Mouse (Mus musculus): Measurements from ENCODE around the gene Csnk1g2.

The Csnk1g2 gene

DNA sequence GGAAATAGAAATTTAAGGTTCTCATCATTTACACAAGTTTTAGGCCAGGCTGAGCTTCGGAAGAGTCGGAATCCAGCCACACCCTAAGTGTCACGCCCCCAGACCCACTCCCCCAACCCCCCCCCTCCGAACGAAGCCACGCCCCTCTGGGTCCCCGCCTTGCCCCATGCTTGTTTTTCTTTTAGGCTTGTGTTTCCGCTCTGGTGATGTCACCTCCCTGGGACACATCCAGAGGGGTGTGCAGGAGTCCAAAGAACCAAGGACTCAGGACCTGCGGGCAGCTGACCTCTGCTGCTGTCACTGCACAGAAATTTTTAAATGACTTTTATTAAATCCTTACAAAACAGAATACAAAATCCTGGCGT, 42.4 kb downstream of the Csnk1g2 start:
- DNase-seq (ENCODE audit: extremely low read depth, low read depth), result no peak

DNA sequence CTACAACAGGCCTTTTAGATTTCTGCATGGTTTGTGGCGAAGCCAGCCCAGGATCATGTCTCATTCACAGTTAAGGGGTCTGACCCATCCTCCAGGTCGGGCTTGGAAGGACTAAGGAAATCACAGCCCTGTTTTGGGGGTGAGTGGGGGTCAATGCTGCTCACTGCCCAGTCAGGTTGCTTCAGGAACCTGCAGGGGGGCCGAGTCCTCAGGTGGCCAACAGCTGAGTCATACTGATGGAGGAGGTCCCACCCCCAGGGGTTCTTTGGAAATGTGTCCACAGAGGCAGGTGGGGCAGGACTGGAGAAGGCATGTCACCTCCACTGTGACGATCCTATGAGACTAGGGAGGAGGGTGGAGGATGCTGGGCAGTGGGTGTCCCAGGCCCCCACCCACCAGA, 42.8 kb downstream of the Csnk1g2 start:
- no peak for DNase-seq (ENCODE audit: extremely low read depth, low read depth)

DNA sequence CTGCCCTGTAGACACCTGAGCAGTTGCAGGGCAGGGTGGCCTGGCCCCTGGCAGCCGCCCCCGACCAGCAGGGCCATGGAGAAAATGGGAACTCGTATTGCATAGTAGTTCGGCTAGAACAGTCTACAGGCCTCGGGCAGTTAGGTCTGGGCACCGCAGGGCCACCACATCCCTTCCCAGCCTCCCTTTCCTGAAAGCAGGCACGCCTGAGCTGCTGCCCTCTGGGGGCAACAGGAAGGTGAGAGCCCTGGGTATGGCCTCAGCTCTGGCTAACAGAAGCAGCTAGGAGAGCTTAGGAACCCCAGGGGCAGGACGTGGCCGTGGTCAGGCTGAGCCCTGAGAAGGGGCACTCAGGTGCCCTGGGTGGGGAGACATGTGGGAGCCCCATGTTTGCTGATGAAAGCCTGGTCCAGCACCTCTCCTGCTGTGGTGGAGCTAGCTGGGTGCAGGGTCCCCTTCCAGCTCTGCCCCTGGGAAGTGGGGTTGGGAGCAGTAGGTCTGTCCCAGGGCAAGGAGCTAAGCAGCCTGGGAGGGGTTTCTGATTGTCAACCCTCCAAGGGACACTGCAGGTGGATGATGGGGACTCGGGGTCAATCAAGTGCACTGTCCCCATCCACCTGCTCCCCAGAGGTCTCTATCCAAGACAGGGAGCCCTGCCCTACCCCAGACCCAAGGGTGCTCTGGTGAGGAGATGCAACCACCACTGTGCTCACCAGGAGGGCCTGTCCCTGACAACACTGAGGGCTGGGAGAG, 43.5 kb downstream of the Csnk1g2 start:
- no peak for DNase-seq (ENCODE audit: extremely low read depth, low read depth)

DNA sequence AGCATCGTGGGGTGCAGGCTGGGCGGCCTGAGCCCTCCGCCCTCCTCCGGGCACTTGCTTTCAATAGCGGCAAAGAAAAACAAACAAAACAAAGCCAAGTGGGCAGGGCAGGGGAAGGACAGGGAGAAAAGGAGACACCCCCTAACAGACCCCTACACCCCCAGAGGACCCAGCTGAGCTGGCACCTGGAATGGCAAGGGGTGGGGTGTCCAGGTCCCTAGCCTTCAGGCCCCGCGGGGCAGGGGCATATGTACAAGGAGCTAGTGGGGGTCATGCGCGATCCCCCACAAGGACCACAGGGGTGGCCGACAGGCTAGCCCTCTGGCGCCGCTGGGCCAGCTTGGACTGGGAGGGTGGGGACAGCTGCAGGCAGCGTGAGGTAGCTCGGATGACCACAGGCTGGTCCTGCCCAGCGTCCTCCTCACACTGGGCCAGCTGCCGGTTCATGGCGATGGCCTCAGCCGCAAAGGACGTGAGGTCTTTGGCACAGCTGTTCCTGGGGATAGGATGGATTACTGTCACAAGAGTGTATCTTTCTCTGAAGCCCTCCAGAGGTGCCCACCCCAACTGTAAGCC, 44.3 kb downstream of the Csnk1g2 start:
- DNase-seq (ENCODE audit: extremely low read depth, low read depth), result no peak

DNA sequence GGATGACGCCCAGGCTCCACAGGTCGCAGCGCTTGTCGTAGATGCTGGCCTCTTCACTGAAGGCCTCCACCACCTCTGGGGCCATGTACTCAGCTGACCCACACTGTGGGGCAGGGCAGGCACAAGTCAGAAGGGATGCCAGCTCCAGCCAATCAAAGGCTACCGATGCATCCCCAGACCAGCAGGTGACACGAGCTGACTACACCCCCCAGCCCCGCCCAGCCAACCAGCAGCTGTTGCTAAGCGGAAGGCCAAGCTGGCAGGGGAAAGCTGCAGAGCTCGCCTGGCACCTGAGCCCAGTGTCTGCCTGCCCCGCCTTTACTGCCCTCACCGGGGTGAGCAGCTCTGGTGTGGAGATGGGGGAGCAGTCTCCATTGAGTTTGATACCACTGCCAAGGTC, 46.0 kb downstream of the Csnk1g2 start:
- no peak for DNase-seq (ENCODE audit: extremely low read depth, low read depth)

DNA sequence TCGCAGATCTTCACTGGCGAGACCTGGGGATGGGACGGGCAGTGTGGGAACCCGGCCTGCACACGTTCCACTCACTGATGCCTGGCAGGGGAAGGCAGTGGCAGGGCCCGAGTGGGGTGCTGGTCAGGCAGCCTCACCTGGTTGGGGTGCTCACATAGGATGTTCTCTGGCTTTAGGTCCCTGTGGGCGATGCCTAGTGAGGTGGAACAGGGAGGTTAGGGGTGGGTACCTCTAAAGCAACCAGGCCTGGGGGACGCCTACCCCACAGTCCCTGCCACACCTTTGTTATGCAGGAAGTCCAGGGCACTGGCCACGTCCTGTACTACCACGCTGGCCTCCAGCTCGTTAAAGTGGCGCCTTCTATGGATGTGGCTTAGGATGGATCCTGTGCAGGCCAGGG, 46.4 kb downstream of the Csnk1g2 start:
- no peak for DNase-seq (ENCODE audit: extremely low read depth, low read depth)

DNA sequence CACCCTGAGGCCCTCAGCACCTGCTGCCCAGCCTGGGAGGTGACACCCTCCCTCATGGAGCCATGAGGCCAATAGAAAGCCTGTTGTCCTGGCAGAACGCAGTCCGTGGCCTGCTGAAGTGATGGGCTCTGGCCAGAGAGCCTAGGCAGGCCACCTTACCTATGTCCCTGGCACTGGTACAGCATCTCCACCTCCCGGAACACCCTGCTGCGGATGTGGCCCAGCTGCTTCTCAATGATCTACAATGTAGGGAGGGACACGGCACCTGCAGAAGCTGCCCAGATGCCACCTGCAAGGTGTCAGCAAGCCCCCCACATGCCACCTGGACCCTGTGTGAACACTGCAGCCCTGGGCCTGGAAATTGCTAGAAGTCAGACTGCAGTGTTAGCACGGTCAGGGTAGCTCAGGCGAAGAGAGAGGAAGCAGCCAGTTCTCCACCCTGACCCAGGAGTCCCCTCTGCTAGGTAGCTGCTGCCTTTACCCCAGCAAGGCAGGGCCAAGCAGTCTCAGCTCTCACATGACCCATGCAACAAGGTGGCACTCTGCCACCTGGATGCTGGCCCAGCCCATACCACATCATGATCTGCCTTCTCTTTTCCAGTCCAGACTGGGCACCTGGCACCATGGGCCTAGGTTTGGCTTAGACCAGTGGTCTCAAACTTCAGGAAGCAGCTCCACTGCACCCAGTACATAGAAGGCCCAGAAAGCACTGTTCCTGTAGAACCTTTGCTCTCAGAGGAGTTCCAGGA, 47.3 kb downstream of the Csnk1g2 start:
- no peak for DNase-seq (ENCODE audit: extremely low read depth, low read depth)

DNA sequence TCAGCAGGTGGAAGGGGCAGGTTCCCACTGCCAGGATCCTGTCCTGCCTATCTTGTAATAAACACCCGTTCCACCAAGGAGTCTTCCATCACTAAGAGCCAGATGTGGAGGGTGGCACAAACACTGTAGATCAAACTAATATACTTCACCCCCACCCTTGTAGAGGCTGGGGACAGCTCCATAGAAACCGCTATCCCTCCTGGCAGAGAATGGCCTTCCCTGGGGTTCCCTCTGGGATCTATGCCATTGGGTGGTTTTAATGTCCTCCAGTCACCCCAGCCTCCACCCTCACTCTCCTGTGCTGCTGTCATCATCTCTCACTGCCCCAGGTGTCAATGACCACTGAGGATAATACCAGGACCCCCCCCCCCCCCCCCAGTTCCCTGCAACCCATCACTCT, 47.9 kb downstream of the Csnk1g2 start:
- no peak for DNase-seq (ENCODE audit: extremely low read depth, low read depth)

DNA sequence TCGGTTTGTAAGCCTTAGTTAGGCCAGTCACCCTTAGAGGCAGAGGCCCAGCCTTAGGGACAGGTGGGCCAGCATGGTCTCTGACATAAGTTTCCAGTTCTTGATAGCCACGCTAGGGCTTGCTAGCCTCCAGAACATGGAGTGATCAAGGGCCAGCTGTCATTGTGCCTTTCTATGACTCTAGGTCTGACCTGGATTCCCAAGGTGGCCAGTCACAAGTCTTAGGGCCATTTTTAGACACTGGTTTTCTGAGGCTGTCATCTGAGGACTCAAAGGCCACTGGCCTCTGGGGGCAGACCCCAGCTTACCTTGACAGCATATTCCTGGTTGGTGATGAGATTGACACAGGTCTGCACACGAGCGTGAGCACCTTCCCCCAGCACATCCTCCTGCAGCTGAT, 48.6 kb downstream of the Csnk1g2 start:
- DNase-seq (ENCODE audit: extremely low read depth, low read depth), result no peak

DNA sequence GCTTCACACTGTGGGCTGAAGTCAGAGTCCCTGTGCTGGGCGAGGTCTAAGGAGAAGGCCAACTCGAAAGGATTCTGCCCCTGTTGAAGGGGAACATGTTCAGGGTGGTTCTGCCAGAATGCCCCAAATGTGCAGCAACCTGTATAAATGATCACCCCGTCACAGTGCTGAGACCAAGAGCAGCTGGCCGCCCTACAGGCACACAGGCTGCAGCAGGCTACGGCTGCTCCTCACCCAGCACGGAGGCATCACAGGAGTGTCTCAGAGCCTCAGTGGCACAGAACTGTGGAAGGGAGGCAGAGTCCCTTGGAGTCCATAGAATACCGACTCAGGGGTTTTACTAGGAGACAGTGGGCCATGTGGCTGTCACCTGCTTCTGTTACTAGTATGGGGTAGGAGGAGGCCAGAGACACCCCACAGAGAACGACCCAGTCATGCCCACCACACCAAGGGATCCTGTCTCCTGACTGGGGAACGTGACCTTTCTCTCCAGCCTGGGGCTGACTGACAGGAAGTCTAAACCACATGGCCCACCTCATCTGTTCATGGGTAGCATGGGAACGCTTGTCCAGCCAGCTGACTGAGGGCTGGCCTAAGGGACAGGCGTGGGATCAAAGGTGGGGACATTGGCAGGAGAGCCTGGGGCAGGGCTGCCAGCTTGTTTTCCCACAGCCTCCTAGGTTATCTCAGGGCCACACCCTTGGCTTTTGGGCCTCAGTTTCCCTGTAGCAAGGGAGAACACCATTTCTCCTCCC, 49.5 kb downstream of the Csnk1g2 start:
- no peak for DNase-seq (ENCODE audit: extremely low read depth, low read depth)

DNA sequence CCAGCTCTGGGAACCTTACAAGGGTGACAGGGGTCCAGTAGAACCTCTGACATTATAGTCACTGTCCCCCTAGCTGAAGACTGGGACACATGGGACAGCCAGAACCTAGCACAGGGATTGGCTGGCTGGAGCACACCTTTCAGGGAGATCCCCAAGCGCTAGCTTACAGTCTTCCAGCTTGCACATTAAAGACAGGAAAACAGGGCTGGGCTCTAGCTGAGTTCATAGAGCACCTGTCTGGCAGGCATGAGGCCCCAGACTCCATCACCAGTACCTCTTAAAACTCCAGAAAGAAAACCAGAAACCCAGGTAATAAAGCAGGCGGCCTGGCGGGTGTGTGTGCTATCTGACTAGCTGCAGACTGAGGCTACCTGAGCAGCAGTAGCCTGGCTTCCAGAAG, 51.1 kb downstream of the Csnk1g2 start:
- no peak for DNase-seq (ENCODE audit: extremely low read depth, low read depth)

DNA sequence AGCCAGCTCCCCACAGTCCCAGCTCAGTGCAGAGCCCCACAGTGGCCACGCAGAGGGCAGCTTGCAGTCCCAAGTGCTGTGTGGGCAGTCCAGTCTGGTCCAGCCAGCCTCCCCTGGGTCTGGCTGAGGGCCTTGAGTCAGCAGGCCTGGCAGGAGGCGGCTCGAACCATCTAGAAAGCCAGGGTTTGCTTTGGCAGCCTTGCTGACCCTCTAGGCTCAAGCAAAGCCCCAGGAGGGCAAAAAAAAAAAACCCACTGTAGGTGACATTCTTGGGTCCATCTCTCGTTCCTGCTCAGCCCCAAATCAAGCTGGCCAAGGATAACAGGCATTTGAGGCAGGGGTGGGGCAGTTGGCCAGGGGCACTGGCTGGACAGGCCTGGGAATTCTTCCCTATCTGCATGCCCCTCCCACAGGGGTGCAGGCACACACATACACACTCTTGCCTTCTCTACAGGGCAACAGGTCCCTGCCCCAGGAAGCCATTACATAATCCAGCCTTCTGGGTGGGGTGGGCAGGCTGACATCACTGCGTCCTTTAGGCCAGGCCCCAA, 51.6 kb downstream of the Csnk1g2 start:
- no peak for DNase-seq (ENCODE audit: extremely low read depth, low read depth)

DNA sequence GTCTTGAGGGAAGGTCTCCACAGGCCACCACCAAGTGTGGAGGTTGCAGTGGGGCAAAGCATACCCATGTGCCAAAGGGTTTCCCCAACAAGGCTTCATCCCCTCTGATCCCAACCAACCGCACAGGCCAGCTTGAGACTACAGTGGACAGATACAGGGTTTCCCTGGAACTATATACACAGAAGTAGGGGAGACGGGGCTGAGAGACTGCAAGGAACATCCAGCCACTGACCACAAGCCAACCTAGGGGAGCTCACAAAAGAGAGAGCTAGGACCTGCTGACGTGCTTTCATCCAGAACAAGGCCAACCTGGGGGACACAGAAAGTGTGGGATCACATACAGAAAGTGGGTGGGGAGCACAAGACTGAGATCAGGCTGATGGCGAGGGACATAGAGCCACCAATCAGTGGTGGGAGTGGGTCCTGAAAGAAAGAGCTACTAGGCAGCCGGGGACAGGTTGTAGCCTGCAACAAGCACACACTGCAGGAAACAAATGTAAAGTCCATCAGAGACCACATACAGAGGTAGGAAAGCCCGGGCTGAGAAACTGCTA, 52.3 kb downstream of the Csnk1g2 start:
- DNase-seq (ENCODE audit: extremely low read depth, low read depth), result no peak

DNA sequence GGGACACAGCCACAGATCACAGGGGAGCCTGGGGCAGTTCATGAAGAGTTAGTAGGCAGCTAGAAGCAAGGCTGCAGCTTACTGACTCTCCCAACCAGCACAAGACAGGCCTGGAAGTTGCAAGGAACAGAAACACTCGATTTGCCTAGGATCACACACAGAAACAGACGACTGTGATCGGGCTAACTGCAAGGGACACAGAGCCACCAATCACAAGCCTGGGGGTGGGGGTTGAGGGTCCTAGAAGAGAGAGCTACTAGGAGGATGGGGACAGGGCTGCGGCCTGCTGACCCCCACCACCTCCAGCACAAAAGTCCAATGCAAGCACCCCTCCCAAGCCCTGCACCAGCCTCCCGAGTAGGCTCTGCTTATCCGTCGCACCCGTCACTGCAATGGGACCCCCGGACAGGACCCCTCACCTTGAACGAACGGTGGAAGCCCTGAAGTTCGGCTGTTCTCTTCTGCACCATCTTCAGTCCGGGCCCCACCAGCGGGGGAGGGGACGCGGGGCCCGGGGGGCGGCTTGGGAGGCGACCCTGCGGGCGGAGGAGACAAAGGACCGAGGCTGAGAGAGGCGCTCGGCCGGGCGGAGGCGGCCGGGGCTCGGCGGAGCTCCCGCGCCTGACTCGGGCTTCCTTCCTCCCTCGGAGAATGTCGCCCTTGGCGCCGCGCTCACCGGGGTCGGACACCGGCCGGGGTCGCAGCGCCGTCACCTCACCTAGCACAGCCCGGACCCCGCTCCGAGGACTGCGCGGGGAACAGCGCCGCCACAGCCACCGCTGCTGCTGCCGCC, 53.0 kb downstream of the Csnk1g2 start:
- DNase-seq (ENCODE audit: extremely low read depth, low read depth), result no peak

DNA sequence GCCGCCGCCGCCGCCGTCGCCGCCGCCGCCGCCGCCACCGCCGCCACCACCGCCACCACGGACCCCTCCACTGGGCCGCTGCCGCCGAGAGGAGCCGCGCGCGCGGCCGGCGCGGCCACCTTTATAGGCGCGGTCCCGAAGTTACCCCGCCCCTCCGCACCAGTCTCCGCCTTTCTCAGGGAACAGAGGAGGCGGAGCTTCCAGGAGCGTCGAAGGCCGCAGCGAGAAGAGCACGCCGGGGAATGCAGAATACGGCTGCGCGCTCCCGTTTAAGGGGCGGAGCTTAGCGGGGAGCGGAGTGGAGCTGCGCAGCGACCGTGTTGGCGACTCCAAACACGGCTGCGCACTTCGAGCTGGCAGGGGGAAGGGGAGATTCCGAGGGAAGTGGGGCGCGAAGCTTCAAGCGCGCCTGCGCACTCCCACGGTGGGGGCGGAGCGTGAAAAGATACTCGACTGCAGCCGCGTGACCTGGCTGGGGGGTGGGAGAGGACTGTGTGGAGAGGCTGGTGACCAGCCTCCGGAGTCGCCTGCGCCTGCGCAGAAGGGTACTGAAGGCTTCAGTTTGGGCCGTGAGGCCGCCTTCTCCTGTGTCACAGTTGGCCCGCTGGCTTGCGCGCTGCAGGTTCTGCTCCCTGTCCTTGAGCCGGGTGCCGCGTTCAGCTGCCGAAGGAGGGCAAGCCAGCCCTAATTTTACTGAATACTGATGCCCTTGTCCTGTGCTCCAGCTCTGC, 53.7 kb downstream of the Csnk1g2 start:
- DNase-seq (ENCODE audit: extremely low read depth, low read depth), result peak; percentile 95

DNA sequence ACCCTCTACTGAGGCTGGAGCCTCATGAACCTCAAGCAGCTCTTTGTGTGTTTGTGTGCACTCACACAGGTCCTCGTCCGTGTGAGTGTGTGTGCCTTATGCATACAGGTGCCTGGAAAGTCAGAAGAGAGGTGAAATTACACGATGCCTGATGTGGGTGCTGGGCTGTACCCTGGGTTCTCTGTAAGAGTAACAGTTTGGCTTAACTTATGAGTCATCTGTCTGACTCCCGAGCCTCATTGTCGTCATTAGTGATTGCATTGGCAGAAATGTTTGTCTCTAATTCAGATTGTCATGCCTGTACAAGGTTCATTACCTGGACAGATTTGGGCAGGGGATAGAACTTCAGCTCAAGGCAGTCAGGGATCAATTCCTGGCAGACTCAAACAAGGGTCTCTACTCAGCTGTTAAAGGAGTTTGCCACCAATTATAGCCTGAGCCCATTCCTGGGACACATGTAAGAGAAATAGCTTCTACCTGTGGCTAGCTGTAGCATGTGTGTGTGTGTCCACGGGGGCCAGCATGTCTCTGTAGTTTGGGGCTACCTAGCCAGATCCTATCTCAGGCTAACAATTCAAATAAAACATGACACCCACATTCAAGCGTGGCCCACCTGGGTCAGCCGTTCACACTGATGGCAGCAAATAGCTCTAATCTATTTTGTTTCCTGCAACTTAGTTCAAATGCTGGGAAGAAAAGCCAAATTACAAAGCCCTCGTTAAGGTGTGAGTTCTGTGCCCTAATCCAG, 54.7 kb downstream of the Csnk1g2 start:
- DNase-seq (ENCODE audit: extremely low read depth, low read depth), result peak; percentile 46

DNA sequence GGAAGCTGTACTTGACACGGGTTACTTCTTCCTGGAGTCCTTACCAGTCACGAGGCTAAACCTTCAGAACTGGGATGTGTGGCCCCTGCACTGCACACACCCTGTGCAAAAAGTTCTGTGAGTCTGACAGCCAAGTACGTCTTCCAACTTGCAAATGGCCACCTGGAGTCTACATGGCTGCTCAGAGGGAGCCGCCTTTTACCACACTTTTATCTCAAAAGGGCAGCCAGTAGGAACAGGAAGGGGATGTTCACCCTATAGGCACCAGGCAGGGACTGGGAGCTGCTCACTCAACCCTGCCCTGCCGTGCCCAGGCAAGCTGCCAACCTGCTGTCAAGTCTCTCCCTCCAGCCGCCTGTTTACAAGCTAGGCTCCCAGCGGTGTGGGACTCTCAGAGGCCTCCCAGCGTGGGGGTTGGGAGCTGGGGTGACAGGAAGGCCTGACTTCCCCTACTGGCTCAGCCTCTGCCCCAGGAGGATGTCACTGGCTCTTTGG, 55.4 kb downstream of the Csnk1g2 start, which contains the start of gene Mknk2:
Gene Mknk2 (minus strand): TSS at position 171 of the 495 bp plus-strand sequence.
- DNase-seq (ENCODE audit: extremely low read depth, low read depth), result peak; percentile 99

DNA sequence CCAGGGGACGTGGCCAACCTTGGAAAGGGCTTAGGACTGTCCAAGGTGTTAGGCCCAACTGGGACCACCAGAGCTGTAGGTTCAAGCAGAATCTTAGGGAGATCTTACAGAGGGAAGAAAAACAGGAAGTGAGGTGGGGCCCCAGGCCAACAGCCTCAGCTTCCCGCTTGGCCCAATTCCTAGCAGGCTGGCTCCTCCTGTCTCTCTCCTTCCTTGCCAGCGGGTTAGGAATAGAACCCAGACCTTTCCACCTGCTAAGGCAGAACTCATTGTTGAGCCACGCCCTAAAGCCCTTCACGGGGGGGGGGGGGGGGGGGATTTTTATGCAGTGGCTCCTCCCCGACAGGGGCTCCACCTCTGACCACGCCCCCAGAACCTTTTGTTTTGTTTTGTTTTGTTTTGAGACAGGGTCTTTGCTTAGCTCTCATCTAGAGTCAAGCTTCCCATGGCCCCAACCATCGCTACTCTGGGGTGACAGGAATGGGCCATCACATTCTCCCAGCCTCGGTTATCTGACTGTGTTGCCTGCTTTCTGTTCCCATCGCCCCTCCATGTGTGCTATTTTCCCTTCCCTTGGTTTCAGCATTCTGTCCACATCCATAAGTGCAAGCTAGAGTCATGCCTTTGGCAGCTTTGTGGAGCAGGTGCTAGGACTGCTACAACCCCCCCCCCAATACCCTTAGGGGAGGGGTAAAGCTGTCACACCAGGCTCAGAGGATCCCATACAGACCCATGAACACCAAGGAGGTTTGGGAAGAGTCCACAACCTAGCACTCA, 56.2 kb downstream of the Csnk1g2 start:
- DNase-seq (ENCODE audit: extremely low read depth, low read depth), result peak; percentile 71
